Mouse (Mus musculus) liver, embryonic 14.5 days (tissue): Measurements from ENCODE around the gene Slc25a33. TPM values are rescaled to one million over a fixed set of nuclear protein-coding genes. Genes with fewer than 3 reads are reported as not detected.
"Not testable (repeated sequence)": the region's sequence is repeated elsewhere in the genome, so short reads cannot be mapped to it uniquely, and the experiment has no call there.

Source experiments
- ATAC-seq: fragments of 200-750 bp; cut with Nextera tagmentation; 2 replicates; pipeline ENCODE4 v1.8.0; 2017; ENCODE audit warnings: moderate number of reproducible peaks, mild to moderate bottlenecking, moderate library complexity; ENCODE audit not compliant: insufficient read depth
- DNase-seq, 3 experiments: peaks; one replicate each; pipeline ENCODE4 v3.0.0-alpha.2; 2012 to 2013; ENCODE audit warnings: low read depth in 3 of 3, low spot score in 3 of 3
- H3K27ac ChIP-seq: fragments of 300-500 bp; sonication (generic); 2 replicates; pipeline ENCODE4 v1.5.1; 2014; ENCODE audit warnings: moderate library complexity, mild to moderate bottlenecking, control low read depth, inconsistent platforms
- H3K27me3 ChIP-seq: fragments of 300-500 bp; sonication (generic); 2 replicates; pipeline ENCODE4 v1.6.1; 2014; ENCODE audit warnings: mild to moderate bottlenecking, low read length, moderate library complexity; ENCODE audit not compliant: control insufficient read depth, insufficient read depth
- H3K36me3 ChIP-seq: fragments of 300-500 bp; sonication (generic); replicated peaks from 2 replicates; pipeline ENCODE4 v1.6.1; 2014; ENCODE audit warnings: low read depth; ENCODE audit not compliant: control insufficient read depth, insufficient read depth
- H3K4me1 ChIP-seq, 2 experiments: fragments of 200-500 bp in 1 of 2; fragments of 300-500 bp in 1 of 2; sonication (generic) in 1 of 2; replicated peaks; 2 replicates each; pipeline ENCODE4 v1.6.1; 2012 to 2014; ENCODE audit warnings: antibody characterized with exemption in 1 of 2, inconsistent platforms in 1 of 2, low read length in 1 of 2; ENCODE audit not compliant: control insufficient read depth in 2 of 2, insufficient read depth in 2 of 2
- H3K4me2 ChIP-seq: fragments of 300-500 bp; sonication (generic); 2 replicates; pipeline ENCODE4 v1.6.1; 2014; ENCODE audit warnings: low read depth, mild to moderate bottlenecking, control low read depth, moderate library complexity
- H3K4me3 ChIP-seq, 2 experiments: fragments of 200-500 bp in 1 of 2; fragments of 300-500 bp in 1 of 2; sonication (generic) in 1 of 2; 2 replicates each; pipeline ENCODE4 v1.5.1; 2012 to 2014; ENCODE audit warnings: low read depth in 2 of 2, low read length in 2 of 2, mild to moderate bottlenecking in 2 of 2, control low read depth in 1 of 2, inconsistent platforms in 1 of 2, moderate library complexity in 1 of 2; ENCODE audit not compliant: insufficient read depth in 1 of 2
- H3K9ac ChIP-seq: fragments of 300-500 bp; sonication (generic); replicated peaks from 2 replicates; pipeline ENCODE4 v1.6.1; 2014; ENCODE audit warnings: mild to moderate bottlenecking, control low read depth, moderate library complexity
- H3K9me3 ChIP-seq: fragments of 300-500 bp; sonication (generic); 2 replicates; pipeline ENCODE4 v1.6.1; 2016; ENCODE audit warnings: low read length, mixed read lengths; ENCODE audit not compliant: control insufficient read depth
- CTCF ChIP-seq: IDR thresholded peaks from 2 replicates; pipeline ENCODE4 v1.5.1; 2016; ENCODE audit warnings: antibody characterized with exemption, low read depth, control low read depth
- EP300 ChIP-seq: IDR thresholded peaks from 2 replicates; pipeline ENCODE4 v1.6.1; 2016; ENCODE audit warnings: antibody characterized with exemption, low read depth
- WGBS: fragments of 180-500 bp; shearing (Covaris S2); extraction: QIAGEN DNeasy Blood & Tissue Kit; methylation state at CpG from one replicate; pipeline ENCODE4 v1.1.7; 2014; ENCODE audit not compliant: insufficient replicate concordance; 5-methylcytosine and 5-hydroxymethylcytosine counted together
- polyA plus RNA-seq, 2 experiments: library from polyadenylated mRNA; depleted of rRNA in 1 of 2; stranded (reverse) in 1 of 2; unstranded in 1 of 2; fragments of >200 nt; fragmentation: Nextera tagmentation in 1 of 2; extraction: Ambion mirVana in 1 of 2; gene quantifications; 2 replicates each; pipeline versions ENCODE4 v1.2.1 to v1.2.3; 2012 to 2014

Gene Slc25a33
- polyA plus RNA-seq, 2 experiments = 4.8 to 7.8 TPM

GRCm38 (mm10) chr4:149752124-149752799 lies 21.8 kb downstream of the Slc25a33 start:
- H3K9me3 ChIP-seq = no peaks in the 10 kb centered on the region
- ATAC-seq (no peak), DNase-seq (no peak)
- H3K27me3 ChIP-seq = no peaks in the 10 kb centered on the region
- H3K4me2 ChIP-seq = no peak overlapping the region
- no peak for TF ChIP-seq EP300
- TF ChIP-seq CTCF = peak; percentile 80
- no peaks in the 10 kb centered on the region for H3K36me3 ChIP-seq
- H3K27ac ChIP-seq = no peak overlapping the region
- no peak overlapping the region for H3K9ac ChIP-seq
- 48% methylated on average over 17 of the region's 17 CpGs for WGBS
- H3K4me1 ChIP-seq = no peaks in the 10 kb centered on the region
- H3K4me3 ChIP-seq = no peak overlapping the region

- Histone ChIP-seq H3K4me3 (no peak overlapping the region), H3K27me3 (no peaks in the 10 kb centered on the region), H3K9ac (no peak overlapping the region), H3K4me1 (peaks cover 0 to 2% of the 10 kb centered on the region in 2 experiments; a peak in 1 of 4 replicates), H3K36me3 (no peaks in the 10 kb centered on the region), H3K9me3 (no peaks in the 10 kb centered on the region), H3K27ac (no peak overlapping the region), H3K4me2 (no peak overlapping the region)
- 59% methylated on average over 5 of the region's 5 CpGs for WGBS
- ATAC-seq (no peak), DNase-seq (no peak)
- no peak for TF ChIP-seq CTCF
- no peak for TF ChIP-seq EP300
Measured at GRCm38 (mm10) chr4:149750671-149751070, 23.4 kb downstream of the Slc25a33 start.

- not testable (repeated sequence) for ATAC-seq, H3K4me2 ChIP-seq, H3K9me3 ChIP-seq, H3K36me3 ChIP-seq, H3K4me3 ChIP-seq, H3K27me3 ChIP-seq, DNase-seq, H3K4me1 ChIP-seq, H3K9ac ChIP-seq, H3K27ac ChIP-seq
- 69% methylated on average over 3 of the region's 3 CpGs for WGBS
Measured at GRCm38 (mm10) chr4:149749663-149750015, 24.4 kb downstream of the Slc25a33 start.

GRCm38 (mm10) chr4:149749003-149749662 lies 24.9 kb downstream of the Slc25a33 start:
- TF ChIP-seq CTCF (no peak), EP300 (no peak)
- Histone ChIP-seq H3K9ac (no peak overlapping the region), H3K27me3 (no peaks in the 10 kb centered on the region), H3K4me1 (peaks cover 0 to 2% of the 10 kb centered on the region in 2 experiments; a peak in 1 of 4 replicates), H3K4me2 (no peak overlapping the region), H3K36me3 (no peaks in the 10 kb centered on the region), H3K4me3 (no peak overlapping the region), H3K27ac (no peak overlapping the region), H3K9me3 (no peaks in the 10 kb centered on the region)
- ATAC-seq (no peak), DNase-seq (no peak)
- 84% methylated on average over 18 of the region's 18 CpGs for WGBS

- Histone ChIP-seq H3K4me2 (no peak overlapping the region), H3K9ac (no peak overlapping the region), H3K4me3 (no peak overlapping the region), H3K9me3 (no peaks in the 10 kb centered on the region), H3K27me3 (no peaks in the 10 kb centered on the region), H3K4me1 (peaks cover 0 to 2% of the 10 kb centered on the region in 2 experiments; a peak in 1 of 4 replicates), H3K36me3 (no peaks in the 10 kb centered on the region), H3K27ac (no peak overlapping the region)
- WGBS = 56% methylated on average over 7 of the region's 7 CpGs
- TF ChIP-seq CTCF (no peak), EP300 (no peak)
- ATAC-seq = no peak
- no peak for DNase-seq
Measured at GRCm38 (mm10) chr4:149744119-149744518, 30.0 kb downstream of the Slc25a33 start.
